Mouse (Mus musculus) CH12.LX (cell line): ENCODE measurements around the gene Zfyve28.

Experiments used
- MAFK ChIP-seq: IDR thresholded peaks from 2 replicates; pipeline ENCODE4 v1.6.1; 2011; ENCODE audit warnings: low read length, improper control_type of control experiment; ENCODE audit not compliant: insufficient replicate concordance
- ZNF384 ChIP-seq: IDR thresholded peaks from 2 replicates; pipeline ENCODE4 v1.6.1; 2012; ENCODE audit warnings: low read depth, low read length, improper control_type of control experiment, inconsistent platforms

GRCm38 (mm10) chr5:34246443-34246842, 41.8 kb downstream of the Zfyve28 start:
- no peak for TF ChIP-seq ZNF384
- TF ChIP-seq MAFK: no peak
